Mouse (Mus musculus) R1 (cell line): ENCODE data around the gene Atp11a.

ENCODE experiments used
- DNase-seq: peaks from one replicate; pipeline ENCODE4 v3.0.0-alpha.2; 2018; ENCODE audit warnings: low read depth, low spot score

Gene Atp11a

DNA sequence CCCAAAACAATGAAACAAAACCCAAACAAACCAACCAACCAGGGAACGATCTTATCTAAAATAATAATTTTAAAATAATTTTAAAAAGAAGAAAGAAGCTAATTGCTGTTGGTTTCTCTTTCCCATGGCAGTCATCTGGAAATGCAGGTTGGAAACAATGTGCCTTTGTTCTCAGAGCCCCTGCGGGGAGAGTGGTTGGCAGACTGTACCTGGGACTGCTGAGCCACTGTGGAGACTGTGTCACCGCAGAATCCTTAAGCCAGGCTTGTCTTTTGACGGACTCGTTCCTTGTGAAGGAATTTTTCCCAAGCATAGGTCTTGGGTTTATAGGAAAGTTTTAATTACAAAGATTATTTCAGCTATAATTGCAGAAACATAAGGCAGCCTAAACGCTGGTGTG is 59.6 kb downstream of the Atp11a start:
- DNase-seq = no peak

DNA sequence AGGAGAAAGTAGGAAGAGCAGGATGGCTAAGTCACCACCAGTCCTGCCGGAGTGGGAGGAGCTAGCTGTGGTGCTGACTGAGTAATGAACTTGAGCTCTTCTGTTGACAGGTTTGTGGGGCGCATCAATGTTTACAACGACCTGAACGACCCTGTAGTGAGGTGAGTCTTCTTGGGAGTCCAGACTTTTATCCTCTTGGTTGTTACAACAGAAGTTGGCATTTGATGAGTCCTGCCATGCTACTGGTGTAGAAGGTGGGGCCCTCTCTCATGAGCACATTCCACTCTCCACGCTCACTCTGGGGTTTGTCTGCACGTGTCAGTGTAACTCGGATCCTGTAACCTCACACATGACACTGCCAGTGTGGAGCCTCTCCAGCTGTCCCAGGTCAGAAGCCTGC is 66.1 kb downstream of the Atp11a start:
- DNase-seq = no peak

DNA sequence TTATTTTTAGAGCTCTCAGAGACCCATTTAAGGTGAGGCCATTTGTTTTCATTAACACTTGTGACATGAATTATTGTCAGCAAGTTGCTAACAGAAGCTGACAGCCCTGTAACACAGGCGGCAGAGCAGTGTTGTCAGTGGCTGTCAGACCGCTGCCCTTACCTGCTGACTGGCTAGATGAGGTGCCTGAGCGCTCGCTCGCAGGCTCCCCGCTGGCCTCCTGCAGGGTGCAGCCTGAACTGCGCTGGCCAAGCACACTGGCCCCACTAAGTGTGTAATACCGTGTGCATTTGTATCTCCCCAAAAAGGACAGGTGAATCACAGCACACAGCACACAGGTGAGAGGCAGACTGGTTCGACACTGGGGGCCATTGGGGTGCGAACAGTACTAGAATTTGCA is 67.7 kb downstream of the Atp11a start:
- no peak for DNase-seq

DNA sequence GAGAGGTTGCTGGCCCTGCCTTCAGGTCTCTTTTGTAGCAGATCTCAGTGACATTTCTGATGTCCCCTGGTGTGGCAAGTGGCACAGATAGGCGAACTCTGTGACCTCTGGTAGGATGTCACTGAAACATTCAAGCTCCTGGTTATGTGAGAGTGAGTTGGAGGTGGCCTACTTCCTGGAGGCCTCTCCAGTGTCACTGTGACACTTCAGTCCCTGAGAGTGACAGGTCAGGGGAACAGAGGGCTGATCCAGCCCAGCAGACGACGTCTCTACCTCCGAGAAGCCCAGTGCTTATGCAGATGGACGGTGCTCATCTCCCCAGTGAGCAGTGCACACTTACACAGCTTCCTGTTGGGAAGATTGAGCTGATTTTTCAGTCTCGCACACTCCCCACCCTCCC is 68.4 kb downstream of the Atp11a start:
- no peak for DNase-seq

DNA sequence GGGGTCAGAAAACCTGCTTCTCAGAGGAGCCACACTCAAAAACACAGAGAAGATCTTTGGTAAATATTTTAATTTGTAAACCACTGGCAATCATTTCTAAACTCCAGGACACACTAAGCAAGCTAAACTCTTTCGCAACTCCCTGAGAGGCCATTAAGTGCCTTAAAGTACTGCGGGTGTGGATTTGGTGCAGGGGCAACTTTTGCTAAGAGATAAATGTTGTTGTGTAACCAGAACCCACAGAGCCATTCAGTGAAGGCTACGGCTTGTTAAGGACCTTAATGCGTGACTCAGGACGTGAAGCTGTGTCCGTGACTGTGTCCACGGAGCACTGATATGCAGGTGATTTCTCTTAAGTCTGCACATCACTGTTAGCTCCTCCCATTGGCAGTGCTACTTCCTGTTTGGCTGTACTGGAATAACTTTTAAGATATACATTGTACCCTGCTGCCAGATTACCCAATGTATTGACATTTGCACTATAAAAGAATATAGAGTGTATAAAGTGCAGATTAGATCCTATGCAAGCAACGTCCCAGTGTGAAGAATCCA is 68.9 kb downstream of the Atp11a start:
- DNase-seq = no peak

DNA sequence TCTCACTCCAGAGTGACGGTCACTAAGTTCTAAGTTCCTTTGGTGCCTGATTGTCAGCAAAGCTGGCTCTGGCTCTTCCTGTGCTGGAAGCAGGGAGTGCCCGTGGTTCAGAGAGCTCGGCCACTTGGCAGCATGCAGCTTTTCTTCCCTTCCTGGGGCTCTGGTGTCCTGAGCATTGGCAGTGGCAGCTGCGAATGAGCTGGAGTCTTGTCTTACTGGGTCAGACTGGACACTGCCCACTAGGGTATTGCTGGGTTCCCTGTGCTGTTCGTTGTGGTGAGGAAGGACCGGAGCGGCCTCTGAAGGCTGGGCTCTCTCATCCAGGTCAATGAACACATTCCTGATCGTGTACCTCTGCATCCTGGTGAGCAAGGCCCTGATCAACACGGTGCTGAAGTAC is 70.3 kb downstream of the Atp11a start:
- no peak for DNase-seq

DNA sequence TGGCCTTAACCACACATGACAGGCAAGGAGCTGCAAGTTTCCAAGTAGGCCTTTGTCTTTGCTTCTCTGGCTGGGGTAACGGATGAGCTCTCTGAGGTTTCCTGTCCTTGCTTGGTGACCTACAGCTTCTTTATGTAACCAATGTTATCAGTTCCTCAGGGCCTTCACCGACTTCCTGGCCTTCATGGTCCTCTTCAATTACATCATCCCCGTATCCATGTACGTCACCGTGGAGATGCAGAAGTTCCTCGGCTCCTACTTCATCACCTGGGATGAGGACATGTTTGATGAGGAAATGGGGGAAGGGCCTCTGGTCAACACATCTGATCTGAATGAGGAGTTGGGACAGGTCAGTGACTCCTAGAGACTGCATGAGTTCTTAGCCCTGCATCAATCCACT is 71.5 kb downstream of the Atp11a start:
- DNase-seq = no peak

DNA sequence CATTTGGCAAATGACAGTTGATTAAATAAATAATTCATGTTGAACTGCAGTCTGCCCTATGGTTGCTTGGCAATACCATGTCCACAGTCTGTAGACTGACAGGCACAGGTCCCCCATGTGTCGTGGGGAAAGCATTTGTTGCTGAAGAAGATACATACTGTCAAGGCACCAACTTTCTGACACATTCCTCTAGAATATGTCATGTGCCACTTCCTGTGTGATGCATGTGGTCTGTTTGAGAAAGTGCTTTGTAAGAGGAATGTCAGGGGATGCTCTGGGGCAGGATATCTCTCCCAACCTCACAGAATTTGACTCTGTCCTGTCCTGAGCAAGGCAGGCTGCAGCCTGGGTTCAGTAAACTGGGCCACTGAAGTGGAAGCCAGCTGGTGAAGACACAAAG is 72.6 kb downstream of the Atp11a start:
- no peak for DNase-seq

DNA sequence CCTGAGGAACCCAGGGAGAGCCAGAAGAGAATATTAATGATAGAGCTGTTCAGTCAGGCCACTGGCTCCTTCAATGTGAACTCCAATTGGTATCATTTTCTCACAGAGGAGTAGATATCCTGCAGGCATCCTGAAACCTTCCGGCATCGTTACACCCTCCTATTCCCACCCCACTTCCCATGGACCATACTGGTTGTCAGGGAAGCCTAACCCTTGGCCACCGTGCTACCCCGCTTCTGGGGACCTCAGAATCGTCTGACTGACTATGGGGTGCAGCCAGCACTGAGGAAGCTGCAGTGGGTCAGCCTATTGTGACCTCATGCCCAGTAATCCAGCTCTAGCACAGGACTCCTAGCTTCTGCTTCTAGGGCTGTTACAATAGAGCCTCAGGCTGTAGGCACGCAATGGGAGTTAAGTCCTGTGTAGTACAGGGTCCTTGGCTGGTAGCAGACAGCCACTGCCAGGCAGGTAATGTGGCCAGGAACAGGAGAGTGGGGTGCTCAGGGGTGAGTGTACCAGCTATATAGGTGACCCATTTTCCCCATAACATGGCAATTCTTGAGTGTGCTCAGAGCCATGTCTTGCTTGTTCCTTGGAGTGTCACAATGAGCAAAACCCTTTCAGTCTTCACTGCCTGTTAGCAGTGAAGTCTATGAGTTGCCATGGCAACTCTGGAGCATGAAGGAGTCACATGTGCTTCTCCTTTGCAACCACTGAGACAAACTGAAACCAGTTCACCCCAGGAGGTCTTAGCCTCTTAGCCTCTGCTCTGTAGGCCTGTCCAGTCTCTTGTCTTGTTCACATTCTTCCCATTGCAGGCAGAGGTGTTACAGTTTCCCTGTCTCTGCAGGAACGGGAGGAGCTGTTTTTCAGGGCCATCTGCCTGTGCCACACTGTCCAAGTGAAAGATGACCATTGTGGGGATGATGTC is 75.1 kb downstream of the Atp11a start:
- DNase-seq = peak; percentile 61

DNA sequence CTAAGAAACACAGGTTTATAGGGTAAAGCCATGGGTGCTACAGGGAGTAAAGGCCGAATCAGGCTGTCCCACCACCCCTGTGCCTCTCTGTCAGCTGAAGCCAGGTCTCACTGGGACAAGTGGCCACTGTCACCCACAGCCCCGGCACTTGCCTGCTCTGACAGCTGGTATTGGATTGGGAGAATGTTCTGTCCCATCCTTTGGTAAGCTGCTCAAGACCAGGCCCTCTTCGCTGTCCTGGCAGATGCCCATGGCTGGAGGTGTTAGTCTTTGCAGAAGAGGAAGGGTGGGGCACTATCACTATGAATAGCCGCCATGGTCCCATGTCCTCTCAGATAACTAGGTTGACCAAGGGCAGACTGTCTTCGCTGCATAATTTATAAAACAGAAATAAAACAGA is 76.8 kb downstream of the Atp11a start:
- no peak for DNase-seq

DNA sequence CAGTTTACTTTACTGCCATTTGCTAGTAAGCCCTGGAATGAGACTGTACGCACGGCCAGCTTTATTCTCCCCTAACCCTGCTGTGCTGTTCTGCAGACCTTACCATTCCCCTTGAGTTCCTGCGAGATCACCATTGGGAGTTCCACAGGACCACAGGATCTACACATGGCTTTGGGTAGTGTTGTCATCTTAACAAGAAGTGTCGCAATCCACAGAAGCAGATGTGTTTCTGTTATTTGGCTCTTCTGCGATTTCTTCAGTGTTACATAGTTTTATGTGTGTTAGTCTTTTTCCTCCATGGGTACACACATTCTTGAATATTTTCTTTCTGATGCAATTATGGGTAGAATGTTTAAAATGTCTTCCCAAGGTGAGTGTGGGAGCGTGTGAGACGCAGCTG is 84.0 kb downstream of the Atp11a start:
- DNase-seq = no peak

DNA sequence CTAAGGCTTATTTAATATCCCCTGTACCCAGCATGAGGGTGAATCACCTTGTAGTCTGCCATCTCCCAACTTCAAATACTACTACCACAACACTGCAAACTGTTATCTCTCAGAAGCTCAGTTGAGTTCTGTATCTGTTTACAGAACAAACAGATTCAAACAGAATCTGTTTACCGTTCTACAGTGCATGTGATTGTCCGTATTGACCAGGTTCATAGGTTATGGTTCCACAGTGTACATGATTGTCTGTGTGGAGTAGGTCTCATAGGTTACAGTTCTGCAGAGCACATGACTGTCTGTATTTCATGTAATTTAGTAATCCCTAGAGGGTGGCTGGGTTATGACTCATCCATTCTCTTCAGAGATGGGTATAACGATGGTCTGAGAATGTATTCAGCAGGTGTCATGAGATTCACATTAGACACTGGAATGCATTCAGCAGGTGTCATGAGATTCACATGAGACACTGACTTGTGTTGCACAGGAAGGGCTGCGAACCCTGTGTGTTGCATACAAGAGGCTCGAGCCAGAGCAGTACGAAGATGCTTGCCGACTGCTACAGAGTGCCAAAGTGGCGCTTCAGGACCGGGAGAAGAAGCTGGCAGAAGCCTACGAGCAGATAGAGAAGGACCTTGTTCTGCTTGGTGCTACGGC is 85.7 kb downstream of the Atp11a start:
- no peak for DNase-seq

DNA sequence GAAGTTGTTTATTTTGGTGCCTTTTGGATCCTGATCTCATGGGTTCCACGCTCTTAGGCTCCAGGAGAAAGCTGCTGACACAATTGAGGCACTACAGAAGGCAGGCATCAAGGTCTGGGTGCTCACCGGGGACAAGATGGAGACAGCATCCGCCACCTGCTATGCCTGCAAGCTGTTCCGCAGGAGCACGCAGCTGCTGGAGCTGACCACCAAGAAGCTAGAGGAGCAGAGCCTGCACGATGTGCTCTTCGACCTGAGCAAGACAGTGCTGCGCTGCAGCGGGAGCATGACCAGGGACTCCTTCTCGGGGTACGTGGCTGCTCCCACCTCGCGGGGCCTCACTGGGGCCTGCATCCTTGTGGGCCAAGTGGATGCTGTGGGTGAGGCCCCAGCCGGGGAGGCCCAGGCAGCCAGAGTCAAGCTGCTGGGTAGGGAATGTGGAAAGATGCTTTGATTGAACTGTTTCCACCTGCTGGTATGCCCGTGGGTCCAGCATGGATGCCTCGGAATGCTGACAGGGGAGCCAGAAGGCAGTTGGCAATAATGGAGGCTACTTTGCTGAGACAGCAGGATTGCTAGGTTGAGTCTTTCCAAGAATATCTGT is 87.6 kb downstream of the Atp11a start:
- DNase-seq = no peak

DNA sequence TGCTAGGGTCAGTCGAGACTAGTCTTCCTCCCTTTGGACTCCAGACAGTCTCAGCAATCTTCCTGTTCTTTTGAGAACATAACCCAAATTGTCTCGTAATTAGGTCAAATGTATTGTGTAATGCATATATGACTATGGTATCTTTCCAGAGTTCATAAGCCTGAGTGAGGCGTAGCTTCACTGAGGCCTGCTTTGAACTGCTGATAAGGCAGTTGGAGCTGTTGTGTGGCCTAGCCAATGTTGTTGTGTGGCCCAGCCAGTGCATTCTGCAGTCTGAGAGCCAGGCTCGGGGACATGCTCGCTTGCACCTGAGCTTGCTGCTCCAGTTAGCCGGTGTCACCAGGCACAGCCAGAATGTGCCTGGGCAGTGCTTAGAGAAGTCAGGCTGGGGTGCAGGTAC is 89.6 kb downstream of the Atp11a start:
- DNase-seq = no peak

DNA sequence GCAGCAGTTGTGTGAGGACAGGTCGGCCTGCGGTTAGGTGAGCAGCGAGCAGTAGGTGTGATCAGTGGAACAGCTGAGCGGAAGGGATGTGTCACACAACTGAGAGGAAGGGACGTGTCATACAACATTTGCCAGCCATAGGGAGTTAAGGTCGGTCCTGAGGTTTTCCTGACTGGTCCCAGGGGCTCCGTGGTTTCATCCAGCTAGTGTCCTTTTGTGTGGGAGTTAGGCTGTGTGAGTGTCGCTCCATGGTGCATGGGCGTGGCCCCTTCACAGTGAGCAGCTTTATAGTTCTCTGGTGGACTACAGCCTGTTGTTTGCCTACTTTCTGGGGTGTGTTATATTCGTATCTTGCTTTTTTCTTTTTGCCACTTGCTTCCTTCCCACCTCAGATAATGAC is 94.4 kb downstream of the Atp11a start:
- peak; percentile 54 for DNase-seq

DNA sequence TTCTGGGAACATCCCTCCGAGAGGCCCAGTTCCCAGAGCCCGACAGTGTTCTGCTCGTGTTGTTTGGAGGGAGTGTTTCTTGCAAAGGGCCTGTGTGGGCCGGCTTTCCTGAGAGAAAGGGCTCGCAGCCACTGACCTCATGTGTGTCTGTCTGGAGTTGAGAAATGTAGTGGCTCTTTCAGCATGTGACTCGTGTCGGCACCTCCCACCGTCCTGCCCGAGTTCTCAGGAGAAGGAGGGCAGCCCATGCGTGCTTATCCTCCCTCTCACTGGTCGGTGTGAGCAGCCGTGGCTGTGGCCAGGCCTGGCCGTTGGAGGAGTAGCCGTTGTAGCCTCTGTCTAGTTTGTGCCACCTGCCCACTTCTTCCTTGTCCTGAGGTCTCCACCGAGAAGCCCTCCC is 99.2 kb downstream of the Atp11a start:
- no peak for DNase-seq

DNA sequence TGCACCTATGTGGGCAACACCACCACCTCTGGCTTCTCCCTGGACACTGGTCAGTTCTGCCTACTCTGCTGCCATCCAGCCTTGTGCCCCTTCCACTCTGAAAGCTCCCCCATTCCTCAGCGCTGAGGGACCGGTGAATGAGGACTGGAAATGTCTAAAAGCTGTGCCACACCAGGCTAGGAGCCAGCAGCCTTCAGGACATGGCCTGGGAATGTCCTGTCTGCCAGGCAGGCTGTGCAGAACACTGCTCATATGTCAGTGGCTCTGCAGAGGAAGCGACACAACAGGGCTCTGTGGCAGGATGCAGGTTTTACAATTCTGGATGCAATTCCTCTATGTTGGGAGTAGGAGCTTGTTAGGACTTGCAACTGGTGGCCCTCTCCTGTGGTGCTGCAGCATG is 106.2 kb downstream of the Atp11a start:
- DNase-seq = no peak

DNA sequence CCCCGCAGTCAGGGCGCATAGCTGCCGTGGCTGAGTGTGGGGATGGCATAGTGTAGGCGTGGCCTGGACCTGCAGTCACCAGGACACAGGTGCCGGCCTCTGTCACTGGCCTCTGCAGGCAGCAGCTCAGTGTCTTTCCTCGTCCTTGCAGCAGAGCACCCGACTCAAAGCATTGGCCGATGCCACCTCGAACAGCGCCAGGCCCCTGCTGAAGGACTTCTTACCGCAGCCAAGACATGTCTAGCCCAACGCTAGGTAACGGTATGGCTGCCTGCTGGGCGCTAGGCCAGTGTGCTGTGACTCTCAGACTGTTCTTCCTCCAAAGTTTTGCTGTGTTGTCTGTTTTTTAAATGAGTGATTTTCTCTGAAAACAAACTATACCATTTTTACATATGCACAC is 106.8 kb downstream of the Atp11a start:
- DNase-seq = no peak

DNA sequence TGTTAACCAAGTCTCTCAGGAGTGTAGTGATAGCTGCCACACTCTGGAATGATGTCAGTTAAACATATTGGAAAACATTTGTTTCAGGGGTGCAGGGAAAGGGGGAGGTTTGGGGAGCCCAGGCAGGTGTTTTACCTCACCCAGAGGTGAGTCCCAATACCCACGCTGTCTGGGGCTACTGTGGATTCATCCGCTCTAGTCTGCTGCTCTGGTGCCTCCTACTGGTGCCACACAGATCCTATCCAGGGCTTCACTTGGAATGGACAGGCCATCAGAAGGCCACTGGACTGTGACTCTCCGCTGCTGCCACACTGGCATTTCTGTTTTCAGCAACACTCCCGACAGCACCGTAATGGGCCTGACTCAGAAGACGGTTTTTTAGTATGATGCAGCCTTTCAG is 109.0 kb downstream of the Atp11a start:
- DNase-seq = no peak

DNA sequence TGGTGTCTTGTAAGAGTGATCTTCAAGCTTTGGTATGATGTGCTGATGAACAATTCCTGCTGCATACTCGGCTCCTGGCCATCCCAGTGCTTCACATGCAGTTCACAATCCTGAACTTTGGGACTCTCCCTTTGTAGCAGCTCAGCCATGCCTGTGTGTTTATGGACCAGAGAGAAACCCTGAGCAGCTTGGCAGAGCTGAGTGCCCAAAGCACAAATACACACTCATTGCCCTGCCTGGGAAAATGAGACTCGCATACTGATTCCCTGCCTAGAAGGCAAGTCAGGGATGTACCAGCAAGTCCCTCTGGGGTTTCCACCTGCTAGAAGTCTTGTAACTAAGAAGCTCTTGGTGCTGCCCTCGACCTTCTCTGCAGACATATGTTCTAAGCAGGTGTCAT is 112.8 kb downstream of the Atp11a start:
- DNase-seq = no peak

DNA sequence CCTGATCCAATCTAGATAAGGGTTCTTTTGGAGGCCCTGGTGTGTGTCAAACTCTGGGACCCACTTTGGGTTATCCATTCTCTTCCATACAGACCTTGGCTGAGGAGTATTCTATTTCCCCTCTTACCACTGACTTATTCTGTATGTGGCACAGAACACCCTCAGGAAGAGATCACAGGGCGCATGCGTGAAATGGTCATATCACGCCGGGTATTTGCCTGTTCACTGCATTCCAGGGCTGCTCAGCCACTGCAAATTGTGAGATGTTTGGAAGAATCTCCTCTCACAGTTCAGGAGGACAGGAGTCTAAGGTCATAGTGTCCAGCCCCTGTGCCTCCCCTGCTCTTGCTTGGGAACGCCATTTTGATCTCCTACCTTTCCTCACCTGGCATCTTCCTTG is 113.8 kb downstream of the Atp11a start:
- peak; percentile 54 for DNase-seq

DNA sequence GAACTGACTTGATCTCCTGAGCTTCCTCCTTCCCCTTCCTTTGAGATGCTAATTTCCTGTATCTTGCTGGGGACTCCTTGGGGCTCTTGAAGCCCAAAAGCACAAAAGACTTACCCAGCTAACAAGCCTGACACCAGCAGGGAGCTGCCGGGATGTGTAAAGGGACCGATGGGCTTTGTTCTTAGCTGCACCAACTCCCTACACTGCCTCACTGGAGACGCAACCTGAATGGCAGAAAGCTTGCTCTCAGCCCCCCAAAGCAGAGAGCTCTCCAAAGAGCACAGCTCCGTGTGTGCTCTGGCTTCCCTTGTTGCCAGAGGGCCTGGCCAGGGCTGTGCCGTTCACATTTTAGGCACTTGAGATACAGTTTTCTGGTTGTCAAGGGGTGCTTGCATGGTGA is 114.6 kb downstream of the Atp11a start:
- peak; percentile 99 for DNase-seq

DNA sequence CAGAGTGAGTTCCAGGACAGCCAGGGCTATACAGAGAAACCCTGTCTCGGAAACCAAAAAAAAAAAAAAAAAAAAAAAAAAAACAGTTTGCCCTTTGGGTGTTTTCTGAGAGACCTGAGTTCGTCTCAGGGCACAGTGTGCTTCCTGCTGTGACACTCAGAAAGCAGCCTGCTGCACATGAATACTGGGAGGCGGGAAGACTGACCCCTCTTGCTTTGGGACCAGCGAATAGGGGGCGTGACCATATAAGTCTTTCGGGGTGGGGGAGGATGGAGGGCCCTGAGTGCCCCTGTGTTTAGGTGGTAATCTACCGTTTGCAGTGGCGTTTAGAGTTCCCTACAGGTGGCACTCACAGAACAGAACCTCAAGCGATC is 116.2 kb downstream of the Atp11a start:
- peak; percentile 78 for DNase-seq
